Mouse (Mus musculus): Measurements from ENCODE around the gene Htra2.
A peak's percentile ranks its signal among the peaks of the same experiment; 100 is the strongest.

Gene Htra2

GRCm38 (mm10) chr6:83031111-83031510 lies 24.0 kb downstream of the Htra2 start:
- no peak for DNase-seq

DNA sequence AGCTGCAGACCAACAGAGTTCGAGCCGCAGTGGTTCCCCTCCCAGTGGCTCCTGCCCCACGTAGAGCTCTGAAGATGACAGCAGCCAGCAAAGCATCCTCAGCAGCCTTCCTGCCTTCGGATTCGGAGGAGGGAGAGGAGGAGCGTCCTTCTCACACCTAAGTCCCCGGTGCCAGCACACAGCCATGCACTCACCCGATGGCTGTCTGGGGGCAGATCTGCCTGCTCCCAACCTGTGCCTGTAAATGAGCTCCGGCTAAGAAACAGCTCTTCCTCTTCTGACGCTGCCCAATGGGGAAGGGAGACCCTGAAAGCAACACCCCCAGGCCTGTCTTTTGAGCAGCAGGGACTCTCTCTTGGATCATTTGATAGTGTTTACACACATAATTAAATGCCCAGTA lies 25.3 kb downstream of the Htra2 start:
- no peak for DNase-seq

DNA sequence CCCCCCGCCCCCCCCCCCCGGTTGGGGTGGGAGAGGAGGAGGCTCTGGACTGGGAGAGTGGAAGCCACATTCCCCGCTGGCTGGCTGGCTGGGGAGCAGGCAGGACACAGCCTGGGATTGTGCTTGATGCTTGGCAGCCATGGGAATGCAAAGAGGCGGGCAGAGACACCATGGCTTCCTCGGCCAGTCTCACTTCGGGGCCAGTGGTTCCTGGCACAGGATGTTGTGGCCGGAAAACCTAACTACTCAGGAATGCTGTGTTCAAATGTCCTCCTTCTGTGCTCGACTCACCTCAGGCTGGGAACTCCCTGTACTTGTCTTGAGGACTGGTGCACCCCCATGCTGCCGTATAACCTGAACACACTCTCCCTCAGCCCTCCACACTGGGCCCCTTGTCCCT lies 27.4 kb downstream of the Htra2 start:
- DNase-seq: no peak

GRCm38 (mm10) chr6:83027293-83027692 lies 27.8 kb downstream of the Htra2 start:
- DNase-seq: no peak

GRCm38 (mm10) chr6:83025221-83025620 lies 29.9 kb downstream of the Htra2 start:
- DNase-seq: no peak

DNA sequence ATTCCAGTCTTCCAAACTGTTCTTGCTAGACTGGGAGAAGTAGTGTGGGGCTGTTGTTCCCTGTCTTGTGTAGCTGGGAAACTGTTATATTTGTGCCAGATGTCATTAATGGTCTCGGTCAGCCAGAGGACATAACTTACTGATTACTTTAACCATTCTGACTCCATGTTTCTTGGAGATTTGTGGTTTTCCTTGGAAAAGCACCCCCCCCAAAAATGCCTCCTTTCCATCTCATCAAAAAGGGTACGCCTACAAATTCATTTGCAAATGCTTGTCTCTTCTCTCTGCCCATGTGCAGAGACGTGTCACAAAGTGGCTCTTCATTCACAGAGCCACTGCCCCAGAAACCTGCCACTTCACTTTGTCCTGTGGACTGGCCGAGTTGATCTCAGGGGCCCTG lies 30.7 kb downstream of the Htra2 start:
- DNase-seq: no peak

DNA sequence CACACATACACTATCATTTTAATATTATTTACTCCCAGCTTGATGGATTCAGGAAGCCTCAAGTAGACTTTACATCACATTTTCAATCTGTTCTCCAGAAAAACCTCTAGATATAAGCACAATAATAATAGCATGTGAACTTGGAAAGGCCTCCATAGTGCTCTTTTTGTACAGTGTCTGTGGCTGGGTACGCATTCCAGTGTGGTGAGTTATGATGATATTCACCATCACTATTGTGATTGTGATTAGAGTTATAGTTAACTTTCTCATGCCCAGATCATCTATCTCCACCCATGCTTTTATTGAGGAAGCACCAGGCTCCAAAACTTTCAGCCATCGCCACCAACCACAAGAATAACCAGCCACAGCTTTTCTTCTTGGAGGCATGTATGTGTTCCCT lies 31.3 kb downstream of the Htra2 start:
- no peak for DNase-seq

DNA sequence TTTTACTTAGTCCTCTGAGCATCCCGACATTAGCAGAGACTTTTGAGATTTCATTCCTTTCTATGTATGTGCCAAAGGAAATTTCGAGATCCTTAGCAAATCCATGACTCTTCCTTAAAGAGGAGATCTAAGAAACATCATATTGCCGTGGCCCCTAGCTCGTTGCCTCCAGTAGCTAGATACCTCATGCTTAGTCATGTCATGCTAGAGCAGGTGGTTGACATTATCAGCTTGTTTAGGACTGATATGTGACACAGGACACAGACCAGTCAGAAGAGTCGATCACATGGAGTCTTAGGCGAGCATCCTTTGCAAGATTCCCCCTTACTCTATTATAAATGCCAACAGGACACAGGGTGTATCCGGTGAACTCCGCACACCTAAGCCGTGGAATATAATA lies 32.1 kb downstream of the Htra2 start:
- DNase-seq: no peak

- DNase-seq: no peak
These were observed 34.1 kb downstream of the Htra2 start for GRCm38 (mm10) chr6:83020836-83021593.

GRCm38 (mm10) chr6:83020121-83020520 lies 35.0 kb downstream of the Htra2 start:
- no peak for DNase-seq

GRCm38 (mm10) chr6:83019044-83019443 lies 36.0 kb downstream of the Htra2 start:
- DNase-seq: no peak

- DNase-seq: peak; percentile 55
These were observed 37.9 kb downstream of the Htra2 start for GRCm38 (mm10) chr6:83017190-83017589.

DNA sequence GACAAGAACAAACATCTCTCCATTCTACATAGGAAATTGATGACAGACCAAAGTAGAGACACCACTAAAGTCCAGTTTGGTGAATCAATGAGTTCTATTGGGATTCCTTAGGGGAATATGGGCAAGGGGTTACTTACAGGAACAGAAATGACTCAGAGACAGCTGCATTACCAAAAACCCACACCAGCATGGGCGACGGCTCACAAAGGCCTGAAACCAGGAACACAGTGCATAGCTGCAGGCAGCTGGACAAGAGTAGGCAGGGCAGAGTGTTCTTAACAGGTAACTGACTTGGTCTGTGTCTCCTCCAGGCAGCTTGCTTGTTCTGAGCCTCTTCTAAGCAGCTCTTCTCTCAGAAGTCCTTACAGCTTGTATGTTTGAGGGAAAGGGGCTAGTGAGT lies 39.3 kb downstream of the Htra2 start:
- no peak for DNase-seq

- no peak for DNase-seq
These were observed 40.3 kb downstream of the Htra2 start for GRCm38 (mm10) chr6:83014482-83015466.

DNA sequence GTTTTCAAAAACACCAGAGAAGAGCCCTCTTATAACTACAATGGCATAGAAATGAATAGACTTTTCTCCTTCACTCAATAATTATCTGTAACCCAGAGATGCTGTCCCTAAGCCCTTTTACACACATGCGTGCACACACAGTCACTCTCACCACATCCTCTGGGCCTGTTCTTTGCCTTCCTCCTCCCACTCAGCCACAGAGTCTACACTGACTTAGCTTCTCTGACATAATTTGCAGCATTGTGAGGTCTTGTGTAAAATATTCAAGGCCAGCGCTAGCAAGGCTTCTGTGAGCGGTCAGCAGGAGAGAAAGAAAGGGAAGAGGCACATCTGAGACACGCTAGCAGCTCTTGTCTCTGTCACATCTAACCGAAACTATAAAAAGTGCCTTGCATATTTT lies 41.6 kb downstream of the Htra2 start:
- no peak for DNase-seq

DNA sequence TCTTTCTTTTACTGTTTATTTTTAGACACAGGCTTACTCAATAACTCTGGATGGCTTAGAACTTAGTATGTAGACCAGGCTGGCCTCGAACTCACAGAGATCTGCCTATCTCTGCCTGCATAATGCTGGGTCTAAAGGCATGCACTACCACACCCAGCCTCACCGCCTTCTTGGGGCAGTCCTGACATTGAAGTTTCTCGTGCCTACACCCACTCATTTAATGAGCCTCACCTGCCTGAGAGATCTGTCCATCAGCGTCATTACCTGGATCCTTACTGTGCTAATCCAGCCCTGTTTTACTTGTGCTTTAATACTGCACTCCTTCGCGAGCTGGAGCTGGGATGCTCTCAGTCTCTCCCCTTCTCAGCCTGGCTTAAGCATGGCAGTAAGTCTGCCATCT lies 43.3 kb downstream of the Htra2 start:
- no peak for DNase-seq

- DNase-seq: no peak
These were observed 43.8 kb downstream of the Htra2 start for GRCm38 (mm10) chr6:83011255-83011654.

DNA sequence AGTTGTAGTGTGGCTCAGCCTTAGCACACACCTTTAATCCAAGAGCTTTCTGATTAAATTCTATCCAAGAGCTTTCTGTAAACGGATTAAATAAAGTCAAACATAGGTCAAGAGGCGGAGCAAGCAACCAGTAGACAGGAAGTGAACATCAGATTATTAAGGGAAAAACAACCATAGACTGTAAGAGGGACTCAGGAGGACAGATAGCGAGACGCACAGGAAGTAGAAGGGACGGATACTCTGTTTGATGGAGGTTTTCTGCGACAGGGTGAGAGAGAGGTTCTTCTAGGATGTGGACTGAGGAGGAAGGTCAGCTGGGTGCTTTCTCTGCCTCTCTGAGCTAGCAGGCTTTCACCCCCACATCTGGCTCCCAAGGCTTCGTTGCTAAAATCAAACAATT lies 45.1 kb downstream of the Htra2 start:
- DNase-seq: no peak

DNA sequence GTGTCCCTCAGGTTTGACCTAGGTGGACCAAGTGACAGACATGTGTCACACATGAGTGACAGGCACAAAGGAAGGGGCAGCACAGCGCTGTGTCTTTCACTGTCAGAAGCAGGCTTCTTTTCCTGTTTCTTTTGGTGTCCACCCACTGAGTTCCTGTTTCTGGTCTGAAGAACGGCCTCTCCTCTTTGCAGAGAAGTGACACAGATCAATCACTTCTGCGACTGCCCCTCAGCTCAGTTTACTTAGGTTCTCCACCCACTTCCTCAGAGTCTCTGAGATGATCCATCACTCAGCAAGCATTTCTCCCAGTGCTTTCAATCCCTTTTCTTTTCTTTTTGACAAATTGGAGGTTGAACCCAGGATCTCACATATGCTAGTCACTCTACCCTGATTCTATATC lies 46.4 kb downstream of the Htra2 start:
- peak; percentile 77 for DNase-seq

- DNase-seq: no peak
These were observed 49.0 kb downstream of the Htra2 start for GRCm38 (mm10) chr6:83006114-83006513.

- DNase-seq: no peak
These were observed 49.5 kb downstream of the Htra2 start for GRCm38 (mm10) chr6:83005444-83006011.

DNA sequence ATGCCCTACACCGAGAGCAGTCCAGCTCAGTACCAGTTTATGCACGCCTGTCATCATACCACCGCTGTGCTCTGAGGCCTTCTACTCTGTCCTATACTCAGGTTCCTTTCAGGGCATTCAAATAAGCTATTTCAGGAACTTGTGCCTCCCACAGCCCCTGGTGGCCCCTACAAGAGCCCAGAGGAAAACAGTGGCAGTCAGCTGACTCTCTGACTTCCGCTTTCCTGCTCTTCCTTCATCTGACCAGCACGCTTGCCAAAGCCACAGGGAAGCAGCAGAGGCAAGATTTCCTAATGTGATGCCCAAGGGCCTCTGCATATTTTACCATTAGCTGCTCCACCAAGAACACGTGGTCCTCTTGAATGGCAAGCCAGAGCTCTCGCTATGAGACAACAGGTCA lies 50.2 kb downstream of the Htra2 start:
- DNase-seq: peak; percentile 81

DNA sequence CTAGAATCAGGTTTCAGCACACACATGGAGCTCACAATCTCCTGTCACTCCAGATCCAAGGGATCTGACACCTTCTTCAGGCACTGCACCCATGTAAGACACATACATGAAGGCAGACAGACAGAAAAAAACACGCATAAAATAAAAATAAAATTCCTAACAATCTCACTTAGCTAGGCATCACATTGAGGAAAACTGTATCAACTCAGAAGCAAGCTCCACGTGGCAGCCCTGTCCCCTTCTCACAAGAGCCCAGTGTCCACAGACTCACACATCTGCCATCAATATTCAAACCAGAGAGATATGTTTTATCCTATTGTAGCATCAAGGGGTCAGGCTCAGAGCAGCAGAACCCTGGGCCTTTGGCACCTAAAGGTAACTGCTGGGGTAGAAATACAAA lies 50.8 kb downstream of the Htra2 start:
- DNase-seq: no peak

DNA sequence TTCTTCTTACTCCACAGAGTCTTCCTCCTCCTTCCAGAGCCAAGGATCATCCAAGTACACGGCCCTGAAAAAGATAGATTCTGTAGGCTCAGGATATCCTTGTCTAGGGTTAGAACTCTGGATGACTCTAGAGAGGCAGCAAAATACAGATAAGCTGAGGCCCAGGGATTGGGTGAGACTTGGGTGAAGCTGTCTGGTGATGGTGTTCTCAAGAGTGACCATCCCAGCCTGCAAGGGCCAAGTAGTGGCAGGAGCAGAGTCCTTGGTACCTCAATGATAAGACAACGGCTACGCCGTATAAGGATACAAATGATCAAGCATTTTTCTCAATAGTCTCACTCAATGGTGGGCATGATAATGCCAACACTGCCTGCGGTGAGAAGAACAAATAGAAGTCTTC lies 51.2 kb downstream of the Htra2 start:
- no peak for DNase-seq
